Mouse (Mus musculus): ENCODE results near the gene Lsamp.
A peak's percentile ranks its signal among the peaks of the same experiment; 100 is the strongest.

Gene Lsamp

DNA sequence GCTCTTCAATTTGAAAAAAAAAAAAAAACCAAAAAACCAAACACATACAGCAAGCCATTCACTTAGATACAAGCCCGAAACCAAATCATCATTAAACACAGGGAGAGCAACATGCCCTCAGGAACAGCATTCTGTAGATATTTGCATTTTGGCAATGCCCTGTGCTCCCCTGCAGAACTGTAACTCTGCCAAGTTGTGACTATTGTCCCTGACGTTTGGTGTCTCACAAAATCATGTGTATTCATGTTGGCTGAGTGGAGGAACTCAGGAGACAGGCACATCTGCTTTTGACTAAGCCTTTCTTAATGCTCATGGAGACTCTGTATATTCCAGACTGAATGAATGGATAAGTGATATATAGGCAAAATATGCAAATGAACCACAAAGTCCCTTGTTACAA lies 724.4 kb downstream of the Lsamp start:
- no peak for DNase-seq

DNA sequence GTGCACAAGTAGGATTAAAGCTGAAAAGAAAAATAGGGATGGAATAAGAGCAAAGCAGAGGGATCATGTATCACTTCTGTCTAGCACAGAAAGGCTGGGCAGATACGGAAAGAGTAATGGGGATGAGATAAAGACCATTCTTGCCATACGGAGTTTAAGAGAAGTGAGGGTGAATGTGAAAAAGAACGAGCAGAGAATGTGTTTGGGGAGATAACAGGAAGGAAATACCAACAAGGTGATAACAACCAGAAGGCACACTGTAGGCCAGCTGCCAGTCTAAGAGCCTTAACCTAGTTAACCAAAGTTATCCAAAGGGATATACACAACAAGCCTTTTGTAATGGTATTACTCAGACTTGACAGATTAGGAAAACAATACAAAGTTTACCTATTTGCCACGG lies 725.4 kb downstream of the Lsamp start:
- no peak for DNase-seq

DNA sequence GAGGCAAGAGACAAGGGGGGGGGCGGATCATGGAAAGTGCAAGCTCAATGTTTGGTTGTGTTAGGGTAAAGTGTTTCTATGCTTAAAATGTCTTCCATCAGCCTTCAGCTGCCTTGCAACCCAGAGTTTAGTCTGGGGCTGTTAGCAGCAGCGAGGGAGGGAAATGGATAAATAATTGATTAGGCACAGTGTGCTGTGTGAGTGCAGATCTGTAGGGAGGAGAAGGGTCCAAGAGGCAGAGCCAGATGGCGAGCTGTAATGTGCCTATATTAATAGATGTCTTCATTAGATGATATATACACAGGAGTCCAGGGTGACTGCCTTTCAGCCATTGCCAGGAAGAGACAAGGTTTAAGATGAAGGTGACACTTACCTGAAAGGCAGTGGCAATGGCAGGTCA lies 725.9 kb downstream of the Lsamp start:
- DNase-seq = no peak

DNA sequence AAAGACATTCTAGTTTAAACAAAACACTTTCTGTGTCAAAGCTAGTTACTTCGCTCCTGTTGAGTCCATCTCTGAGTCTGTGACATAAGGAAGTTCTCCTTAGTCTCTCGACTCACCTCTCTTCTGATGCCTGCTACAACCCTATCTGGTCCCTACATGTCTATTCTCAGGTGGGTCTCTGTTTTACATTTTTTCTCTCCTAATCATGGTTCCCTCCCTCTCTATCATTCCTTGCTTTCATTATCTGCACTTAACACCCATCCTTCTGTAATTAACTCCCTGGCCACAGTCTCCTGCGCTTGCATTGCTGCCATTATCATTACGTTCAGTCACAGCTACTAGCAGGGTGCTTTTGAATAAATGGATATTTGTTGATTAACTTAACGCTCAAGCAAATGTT lies 726.3 kb downstream of the Lsamp start:
- DNase-seq = no peak

DNA sequence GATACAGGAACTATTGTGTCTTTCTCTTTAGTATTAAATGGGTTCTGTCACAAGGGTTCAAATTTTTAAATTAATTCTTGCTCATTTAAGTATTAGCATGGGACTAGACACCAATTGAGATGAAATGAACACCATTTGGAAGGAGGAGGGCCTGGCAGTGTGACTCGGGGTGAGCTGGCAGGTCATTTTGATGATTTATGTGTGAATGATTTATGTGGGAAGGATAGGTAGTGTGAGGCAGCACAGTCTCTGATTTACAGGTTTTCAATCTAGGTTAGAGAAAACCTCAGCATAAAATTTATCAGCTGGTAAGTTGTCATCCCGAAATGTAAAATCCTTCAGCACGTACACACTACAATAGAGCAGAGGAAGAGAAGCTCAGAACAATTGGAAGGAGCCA lies 729.6 kb downstream of the Lsamp start:
- no peak for DNase-seq

DNA sequence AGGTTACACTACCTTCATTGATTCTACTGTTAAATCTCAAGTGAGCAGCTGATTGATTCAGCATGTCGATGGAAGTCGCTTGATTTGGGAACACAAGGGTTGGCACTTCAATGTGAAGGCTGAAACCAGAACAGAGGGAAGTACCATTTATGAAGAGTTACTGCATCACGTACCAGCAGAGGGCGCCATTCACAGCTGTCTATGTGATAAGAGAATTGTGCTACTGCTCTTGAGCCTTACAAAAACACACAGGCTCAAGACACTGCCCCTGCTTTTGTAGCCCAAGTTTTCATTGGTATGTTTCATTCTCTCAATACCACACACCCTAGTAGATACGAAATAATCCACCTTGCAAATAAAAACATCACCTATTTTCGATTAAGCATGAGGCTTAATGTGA lies 754.9 kb downstream of the Lsamp start:
- peak; percentile 33 for DNase-seq

DNA sequence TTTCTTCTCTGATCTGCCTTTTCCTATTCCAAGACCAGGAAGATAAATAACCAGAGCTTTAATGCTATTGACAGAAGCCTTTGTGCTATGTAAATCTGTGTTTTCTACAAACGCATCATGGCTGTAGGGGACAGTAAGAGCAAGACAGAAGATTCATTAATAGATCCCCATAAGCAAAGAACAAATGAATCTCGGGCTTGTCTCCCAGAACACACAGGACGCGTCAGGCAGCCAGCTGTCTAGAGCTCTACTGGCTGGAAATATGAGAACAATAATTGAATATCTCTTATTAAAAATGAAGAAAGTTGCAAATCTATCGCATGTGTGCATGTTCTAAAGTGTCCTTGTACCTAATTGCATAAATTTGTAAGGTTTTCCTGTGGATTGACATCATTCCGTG lies 755.6 kb downstream of the Lsamp start:
- DNase-seq = no peak

DNA sequence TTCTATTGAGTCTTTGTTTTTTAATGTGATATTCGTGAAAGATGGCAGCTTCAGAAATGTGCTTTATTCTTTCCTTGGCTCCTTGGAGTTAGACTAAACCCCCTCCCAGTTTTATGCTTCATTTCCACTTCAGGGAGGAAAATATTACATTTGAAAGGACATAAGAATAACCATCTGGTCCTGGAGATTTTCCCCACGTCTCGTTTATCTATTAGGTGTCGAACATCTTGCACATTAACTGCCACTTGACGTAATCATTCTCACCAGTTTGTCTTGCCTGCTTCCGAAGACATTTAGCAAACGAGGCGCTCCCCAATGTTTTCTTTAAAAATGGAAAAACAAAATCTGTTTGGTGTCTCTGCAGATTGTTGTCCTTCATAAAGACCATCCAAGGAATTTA lies 756.1 kb downstream of the Lsamp start:
- no peak for DNase-seq

DNA sequence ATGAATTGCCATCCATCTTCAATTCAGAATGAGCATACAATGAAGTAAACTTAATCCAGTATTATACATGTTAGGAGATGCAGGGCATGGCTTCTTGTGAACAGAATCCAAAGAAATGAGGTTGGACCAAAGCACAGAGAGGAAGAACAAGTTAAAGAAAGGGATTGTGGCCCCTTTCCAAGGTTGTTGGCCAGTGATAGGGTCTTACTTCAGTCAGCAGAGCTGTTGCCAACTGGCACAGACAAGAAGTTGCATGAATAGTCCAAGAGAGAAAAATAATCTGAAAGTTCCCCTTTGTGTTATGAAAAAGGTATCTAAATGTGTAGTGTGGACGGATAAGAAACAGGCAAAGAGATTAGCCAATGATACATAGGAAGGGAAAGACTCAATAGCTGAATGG lies 843.0 kb downstream of the Lsamp start:
- no peak for DNase-seq

DNA sequence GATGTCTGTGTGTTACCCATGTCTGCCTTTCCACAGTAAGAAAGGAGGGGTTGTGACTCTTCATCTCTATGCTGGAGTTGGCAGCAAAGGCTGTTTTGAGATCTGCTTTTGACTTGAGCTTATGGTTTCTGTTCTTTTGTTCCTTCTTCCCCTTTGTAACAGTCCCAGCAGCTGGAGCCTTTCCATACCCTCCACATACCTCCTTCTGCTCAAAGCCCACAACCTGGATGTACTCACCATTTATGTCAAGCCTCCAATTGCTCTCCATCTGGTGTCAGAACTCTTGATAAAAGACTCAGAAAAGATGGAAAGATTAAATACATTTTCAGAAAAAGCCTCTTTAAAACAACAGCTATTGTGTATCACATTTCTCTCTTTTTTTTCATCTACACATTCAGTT lies 847.4 kb downstream of the Lsamp start:
- DNase-seq = no peak

DNA sequence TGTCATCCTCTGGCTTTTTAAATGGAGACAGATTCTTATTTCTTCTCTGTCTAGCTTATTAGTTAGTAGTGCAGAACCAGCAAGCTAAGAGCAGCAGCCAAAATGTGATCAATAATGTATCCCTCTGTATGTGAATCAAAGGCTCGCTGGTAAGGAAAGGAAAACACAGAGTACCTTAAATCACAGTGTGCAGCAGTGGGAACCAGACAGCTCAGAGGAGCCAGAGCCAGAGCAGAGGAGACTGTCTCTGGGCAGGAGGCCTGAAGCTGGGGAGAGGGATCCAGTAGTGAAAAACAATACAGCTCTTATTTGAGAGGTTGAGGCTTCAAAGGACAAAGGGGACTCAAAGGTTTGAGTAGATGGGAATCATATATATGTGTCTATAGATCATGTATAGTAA lies 857.6 kb downstream of the Lsamp start:
- no peak for DNase-seq

DNA sequence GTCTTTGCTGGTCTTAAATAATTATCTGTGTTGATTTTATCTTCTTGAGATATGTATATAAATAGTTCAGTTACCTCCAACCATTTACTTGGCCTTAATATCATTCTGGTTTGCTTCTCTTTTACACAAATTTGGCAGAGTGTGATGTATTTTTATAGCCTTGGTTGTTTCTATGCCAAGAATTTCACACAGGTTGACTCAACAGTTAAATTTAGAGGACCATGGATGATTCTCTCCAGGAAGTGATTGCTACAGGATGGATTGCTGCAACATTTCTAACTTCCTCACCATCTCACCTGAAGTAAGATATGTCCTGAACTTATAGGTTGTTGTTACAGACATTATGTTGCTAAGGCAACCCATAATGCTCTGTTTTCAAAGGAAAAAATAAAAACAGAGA lies 882.6 kb downstream of the Lsamp start:
- DNase-seq = no peak

DNA sequence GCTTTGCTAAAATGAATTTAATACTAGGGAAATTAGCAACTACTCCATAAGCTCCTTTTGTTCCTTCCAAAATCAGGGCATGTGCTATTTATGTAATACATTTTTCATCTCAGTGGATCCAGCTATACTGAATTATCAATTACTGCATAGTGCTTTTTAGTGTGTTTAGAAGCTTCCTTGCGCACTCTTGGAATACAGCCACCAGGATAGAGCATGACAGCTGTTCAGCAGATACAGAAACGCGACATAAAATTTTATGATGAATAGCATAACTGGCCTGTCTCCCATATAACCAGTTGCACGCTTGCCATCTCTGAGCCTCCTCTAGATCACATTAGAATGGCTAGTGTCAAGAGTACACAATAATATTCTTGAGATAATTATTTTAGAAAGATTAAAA lies 894.1 kb downstream of the Lsamp start:
- DNase-seq = no peak

DNA sequence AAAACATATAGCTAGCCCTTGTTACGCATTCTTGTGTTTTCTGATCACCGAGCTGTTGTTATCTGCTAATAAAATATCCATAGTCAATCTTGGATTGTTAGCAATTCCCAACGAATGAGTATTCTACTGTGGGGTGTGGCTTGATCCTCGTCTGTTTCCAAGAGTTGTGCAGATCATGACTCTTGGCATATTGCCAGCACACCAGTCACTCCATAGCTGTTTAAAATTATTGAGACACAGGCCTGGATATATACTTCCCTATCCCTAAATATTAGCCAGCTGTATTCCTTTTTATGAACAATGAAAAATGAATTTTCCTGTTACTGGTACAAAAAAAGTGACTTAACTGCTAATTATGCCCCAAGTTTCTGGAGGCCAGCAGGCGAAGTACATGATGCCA lies 897.8 kb downstream of the Lsamp start:
- DNase-seq = no peak

DNA sequence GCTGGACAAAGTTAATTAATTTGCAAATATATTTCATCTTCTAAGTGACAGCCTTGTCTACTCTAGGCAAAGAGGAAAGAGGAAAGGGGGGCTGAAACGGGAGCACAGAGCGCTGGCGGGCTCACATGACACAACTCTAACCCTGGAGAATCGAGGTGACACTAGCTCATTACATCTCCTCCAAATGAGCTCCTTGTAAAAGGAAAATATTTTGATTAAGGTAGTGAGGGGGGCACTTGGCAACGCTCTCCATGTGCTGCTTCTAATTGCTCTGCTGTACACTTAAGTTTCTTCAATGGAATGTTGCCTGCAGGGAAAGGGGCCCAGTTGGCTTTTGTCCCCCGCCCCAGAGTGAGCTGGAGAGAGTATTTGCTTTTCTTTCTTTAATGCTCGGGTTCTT lies 907.2 kb downstream of the Lsamp start:
- no peak for DNase-seq

DNA sequence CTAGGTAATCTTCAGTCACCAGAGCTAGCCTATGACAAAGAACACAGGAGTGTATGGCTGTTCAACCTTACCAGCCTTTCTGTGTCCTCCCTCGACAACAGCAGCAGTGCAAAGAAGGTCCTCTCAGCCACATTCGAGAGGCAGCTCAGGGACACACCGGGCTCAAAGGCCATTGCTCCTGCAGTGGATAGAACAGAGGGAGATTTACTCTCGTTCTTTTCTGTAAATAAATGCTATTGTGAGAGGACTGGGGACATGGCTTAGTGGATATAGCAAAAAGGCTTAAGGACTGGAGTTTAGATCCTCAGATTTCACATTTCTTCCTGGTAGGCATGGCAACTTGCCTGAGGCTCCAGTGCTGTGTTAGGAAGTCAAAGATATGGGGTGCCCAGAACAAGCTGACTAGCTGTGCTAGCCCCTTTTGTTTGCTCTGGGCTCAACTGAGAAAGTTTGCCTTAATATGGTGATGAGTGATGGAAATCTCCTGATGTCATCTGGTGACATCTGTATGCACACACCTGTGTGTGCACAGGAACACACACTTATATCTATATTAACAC lies 913.7 kb downstream of the Lsamp start:
- no peak for DNase-seq

DNA sequence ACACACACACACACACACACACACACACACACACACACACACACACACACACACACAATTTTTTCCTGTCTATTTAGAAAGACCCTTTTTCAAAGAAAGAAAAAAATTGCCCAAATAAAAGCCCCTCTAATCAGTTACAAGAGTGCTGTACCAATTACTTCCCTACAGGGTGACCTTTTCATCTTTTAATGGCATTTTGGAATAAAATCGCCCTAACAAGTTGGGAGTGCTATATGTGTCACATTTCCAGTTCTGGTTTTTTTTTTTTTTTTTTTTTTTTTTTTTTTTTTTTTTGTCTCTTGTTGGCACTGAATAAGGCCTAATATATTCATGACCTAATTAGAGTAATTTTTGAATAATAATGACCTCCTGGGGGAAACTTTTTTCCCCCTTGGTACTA lies 923.7 kb downstream of the Lsamp start:
- no peak for DNase-seq

DNA sequence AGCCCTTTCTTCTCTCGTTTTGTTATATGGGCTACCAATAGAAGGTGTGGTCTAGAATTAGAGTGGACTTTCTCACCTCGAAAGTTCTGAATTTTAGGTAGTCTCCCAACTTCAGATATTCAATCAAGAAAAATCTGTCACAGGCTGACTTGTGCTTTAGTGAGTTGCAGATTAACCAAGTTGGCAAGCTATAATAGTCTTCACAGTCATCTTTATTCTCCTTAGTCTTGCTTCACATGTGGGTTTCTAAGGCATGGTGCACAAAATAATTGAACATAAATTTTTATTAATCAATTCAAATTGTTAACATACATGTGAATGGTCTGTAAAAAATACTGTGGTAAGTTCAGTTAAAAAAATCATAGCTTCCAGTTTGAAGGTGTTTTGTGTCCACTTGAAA lies 930.0 kb downstream of the Lsamp start:
- no peak for DNase-seq

DNA sequence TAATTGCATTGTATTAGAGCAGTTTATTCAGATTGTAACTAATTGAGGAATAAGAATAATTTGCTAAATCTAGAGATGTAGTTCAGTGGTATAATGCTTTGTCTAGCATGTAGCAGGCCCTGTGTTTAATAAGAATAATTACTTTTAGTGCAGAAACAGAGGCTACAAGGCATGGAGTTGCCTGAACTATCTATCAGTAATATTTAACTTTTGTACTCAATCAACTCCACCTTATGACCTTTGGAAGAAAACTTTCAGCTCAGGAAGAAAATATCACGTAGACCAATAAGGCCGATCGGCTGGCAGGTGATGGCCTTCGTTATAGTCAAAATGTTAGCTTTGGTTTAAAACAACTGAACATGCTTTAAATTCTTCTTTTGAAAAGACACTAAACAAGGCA lies 946.4 kb downstream of the Lsamp start:
- no peak for DNase-seq

DNA sequence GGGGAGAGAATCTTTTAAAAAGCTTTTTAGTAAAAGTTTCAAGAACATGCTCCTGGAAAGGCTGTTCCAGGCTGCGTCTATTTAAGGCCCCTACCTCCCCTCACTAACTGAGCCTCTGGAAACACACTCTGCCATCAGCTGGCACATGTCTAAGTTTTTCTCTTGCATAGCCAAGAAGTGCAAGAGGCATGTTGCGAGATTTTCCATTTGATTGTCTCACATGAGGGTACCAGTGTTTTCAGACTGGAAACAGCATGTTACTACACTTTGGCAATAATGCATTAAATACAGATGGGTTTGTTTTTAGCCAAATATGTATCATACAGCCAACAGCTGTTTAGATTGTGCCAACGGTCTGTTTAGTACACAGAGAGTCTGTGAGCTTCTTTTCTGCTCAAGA lies 958.1 kb downstream of the Lsamp start:
- no peak for DNase-seq

DNA sequence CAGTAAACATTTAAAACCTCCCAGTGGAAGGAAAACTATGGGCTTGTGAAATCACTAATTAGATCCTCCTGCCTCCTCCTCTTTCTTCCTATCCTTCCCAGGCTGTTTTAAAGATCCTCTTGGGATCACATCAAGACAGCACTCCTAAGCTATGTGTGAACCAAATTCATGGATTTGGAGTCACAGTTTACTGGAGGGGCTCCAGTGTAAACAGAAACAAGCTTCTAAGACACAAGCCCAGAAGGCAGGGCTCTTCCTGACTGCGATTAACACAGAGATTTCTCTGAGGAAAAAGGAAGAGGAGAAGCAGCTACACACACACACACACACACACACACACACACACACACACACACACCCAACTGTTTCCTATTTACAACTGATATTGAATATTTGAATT lies 961.7 kb downstream of the Lsamp start:
- no peak for DNase-seq

DNA sequence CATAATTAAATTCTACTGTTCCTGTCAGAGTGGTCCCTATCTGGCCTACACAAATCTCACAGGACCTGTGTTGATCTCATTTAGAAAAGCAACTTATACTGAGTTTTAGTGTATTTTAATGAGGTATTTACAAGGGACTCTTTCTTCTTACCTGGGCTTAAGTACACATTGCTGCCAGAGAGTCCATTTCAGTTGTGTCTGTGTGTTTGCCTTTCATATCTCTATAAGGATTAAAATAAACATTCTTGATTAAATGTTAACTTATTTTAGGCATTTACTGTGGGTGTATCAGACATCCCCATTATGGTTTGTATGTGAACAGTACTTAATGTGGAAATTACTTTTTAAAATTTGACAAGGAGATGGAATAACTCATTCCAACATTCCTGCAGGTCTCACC lies 963.9 kb downstream of the Lsamp start:
- no peak for DNase-seq

DNA sequence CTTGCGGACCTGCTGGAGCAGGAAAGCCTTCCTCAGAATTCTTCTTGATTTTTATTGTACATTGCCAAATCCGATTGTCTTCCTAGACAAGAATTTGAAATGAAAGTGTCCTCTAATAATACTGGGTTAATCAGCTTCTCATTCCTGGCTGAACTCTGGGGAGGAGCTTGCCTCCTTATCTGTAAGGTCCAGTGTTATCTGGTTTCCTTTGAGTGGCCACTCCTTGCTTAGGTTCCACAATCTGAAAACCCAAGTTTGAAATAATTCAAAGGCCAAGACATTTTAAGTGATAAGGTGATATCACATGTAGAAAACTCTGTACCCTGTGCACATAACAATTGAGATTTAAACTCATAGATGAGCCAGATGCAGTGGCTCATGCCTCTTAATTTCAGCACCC lies 975.0 kb downstream of the Lsamp start:
- no peak for DNase-seq

DNA sequence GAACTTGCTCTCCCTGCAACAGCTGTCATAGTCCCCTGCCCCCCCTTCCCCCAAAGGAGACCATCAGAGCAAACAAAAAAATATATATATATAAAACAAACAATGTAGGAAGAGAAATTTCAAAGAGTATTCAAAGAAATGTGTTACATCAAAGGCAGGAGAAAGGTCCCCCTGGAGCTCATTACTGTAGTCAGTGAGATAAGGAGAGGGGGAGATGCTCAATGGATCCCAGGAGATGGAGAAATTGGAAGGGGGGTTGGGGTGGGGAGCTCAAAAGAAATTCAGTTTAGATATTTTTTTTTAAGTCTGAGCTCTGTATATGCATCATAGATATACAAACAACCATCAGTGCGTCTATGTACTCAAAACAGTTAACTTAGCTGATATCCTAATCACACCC lies 976.4 kb downstream of the Lsamp start:
- no peak for DNase-seq

DNA sequence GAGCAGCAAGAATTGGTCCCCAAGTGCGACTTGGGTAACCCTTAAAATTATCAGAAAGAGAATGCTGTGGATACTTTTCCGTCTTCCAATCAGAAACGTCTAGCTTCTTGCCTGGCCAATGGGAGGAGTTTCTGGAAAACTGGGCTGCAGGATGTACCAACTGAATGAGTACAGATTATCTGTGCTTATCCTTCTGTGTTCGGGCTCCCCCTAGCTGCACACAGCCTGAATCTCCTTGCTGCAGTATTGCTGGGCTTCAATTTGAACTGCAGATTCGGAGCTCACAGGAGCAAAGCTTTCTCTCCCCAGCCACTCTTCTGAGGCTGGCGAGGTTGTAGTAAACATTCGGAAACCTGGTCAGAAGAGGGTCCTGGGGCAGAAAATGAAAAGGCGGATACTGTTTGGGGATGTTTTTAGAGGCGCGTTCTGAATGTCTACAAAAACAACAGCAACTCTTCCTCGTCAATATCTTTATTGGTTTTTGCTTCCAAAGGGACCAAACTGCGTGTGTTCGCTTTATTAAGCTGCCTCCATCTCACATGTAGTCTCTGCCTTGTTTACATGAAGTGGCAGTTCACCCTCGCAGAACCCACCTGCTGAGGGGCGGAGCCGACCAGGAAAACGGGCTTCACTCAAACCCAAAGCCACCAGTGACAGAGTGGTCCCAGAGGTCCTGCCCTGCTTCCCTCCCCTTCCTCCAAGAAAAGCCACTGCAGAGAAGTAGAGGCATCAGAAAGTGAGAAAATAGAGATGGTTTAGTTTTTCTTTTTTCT lies 984.1 kb downstream of the Lsamp start:
- peak; percentile 67 for DNase-seq

All from cerebellum, adult 11 months (tissue).